Mouse (Mus musculus) lung, embryonic 14.5 days (tissue): ENCODE results near the gene Wrb. TPM values are rescaled to one million over a fixed set of nuclear protein-coding genes. Genes with fewer than 3 reads are reported as not detected.

Experiments used
- ATAC-seq: fragments of 200-750 bp; cut with Nextera tagmentation; 2 replicates; pipeline ENCODE4 v1.8.0; 2017; ENCODE audit warnings: mild to moderate bottlenecking, moderate TSS enrichment, moderate library complexity; ENCODE audit not compliant: insufficient read depth
- DNase-seq: peaks from one replicate; pipeline ENCODE4 v3.0.0-alpha.2; 2015
- H3K27ac ChIP-seq: fragments of 300-500 bp; sonication (generic); 2 replicates; pipeline ENCODE4 v1.5.1; 2014; ENCODE audit warnings: low read depth, mild to moderate bottlenecking, moderate library complexity
- H3K27me3 ChIP-seq: fragments of 300-500 bp; sonication (generic); 2 replicates; pipeline ENCODE4 v1.6.1; 2014; ENCODE audit warnings: low read length, control low read depth; ENCODE audit not compliant: insufficient read depth
- H3K36me3 ChIP-seq: fragments of 300-500 bp; sonication (generic); 2 replicates; pipeline ENCODE4 v1.6.1; 2014; ENCODE audit warnings: control low read depth; ENCODE audit not compliant: insufficient read depth
- H3K4me1 ChIP-seq: fragments of 300-500 bp; sonication (generic); 2 replicates; pipeline ENCODE4 v1.6.1; 2014; ENCODE audit warnings: antibody characterized with exemption, control low read depth; ENCODE audit not compliant: insufficient read depth
- H3K4me2 ChIP-seq: fragments of 300-500 bp; sonication (generic); 2 replicates; pipeline ENCODE4 v1.6.1; 2014; ENCODE audit warnings: mild to moderate bottlenecking
- H3K4me3 ChIP-seq: fragments of 300-500 bp; sonication (generic); 2 replicates; pipeline ENCODE4 v1.5.1; 2014; ENCODE audit warnings: low read depth, low read length
- H3K9ac ChIP-seq: fragments of 300-500 bp; sonication (generic); 2 replicates; pipeline ENCODE4 v1.6.1; 2014
- H3K9me3 ChIP-seq: fragments of 300-500 bp; sonication (generic); 2 replicates; pipeline ENCODE4 v1.6.1; 2016; ENCODE audit warnings: low read depth, low read length, control low read depth
- CTCF ChIP-seq: IDR thresholded peaks from 2 replicates; pipeline ENCODE4 v1.5.1; 2016; ENCODE audit warnings: antibody characterized with exemption, low read depth
- WGBS: fragments of 180-500 bp; shearing (Covaris S2); extraction: QIAGEN DNeasy Blood & Tissue Kit; methylation state at CpG from one replicate; pipeline ENCODE4 v1.1.7; 2014; 5-methylcytosine and 5-hydroxymethylcytosine counted together
- polyA plus RNA-seq: library from polyadenylated mRNA; unstranded; fragments of >200 nt; fragmentation: Nextera tagmentation; extraction: Ambion mirVana; gene quantifications from 2 replicates; pipeline ENCODE4 v1.2.1, GENCODE M21; 2014

The Wrb gene
- polyA plus RNA-seq, 1 experiment from 2014 or later = 53.3 TPM

DNA sequence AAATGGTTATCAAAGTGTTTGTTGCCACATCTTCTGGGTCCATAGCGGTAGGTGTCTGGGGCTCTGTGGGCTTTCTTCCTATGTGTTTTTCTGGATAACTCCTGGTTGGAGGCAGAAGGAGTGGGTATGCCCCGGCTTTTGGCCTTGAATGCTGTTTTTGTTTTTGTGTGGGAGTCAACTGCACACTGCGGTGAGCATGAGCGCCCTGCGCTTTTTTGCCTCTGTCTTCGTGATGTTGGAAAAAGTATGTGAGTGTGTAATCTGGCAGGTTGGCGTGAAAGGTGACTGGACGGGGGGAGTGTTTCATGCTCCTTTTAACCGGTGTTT, 55.5 kb downstream of the Wrb start:
- Histone ChIP-seq H3K4me3 (peak overlapping the region; percentile 14), H3K27ac (peak overlapping the region; percentile 74; the same call in 1 of the 2 replicates), H3K27me3 (no peaks in the 10 kb centered on the region), H3K9ac (no peak overlapping the region), H3K9me3 (no peaks in the 10 kb centered on the region), H3K36me3 (no peaks in the 10 kb centered on the region), H3K4me1 (peaks cover 6% of the 10 kb centered on the region; the same call in 1 of the 2 replicates), H3K4me2 (peak overlapping the region; percentile 54)
- TF ChIP-seq CTCF = no peak
- WGBS = 35% methylated on average over 9 of the region's 9 CpGs
- DNase-seq = no peak
- ATAC-seq = no peak

DNA sequence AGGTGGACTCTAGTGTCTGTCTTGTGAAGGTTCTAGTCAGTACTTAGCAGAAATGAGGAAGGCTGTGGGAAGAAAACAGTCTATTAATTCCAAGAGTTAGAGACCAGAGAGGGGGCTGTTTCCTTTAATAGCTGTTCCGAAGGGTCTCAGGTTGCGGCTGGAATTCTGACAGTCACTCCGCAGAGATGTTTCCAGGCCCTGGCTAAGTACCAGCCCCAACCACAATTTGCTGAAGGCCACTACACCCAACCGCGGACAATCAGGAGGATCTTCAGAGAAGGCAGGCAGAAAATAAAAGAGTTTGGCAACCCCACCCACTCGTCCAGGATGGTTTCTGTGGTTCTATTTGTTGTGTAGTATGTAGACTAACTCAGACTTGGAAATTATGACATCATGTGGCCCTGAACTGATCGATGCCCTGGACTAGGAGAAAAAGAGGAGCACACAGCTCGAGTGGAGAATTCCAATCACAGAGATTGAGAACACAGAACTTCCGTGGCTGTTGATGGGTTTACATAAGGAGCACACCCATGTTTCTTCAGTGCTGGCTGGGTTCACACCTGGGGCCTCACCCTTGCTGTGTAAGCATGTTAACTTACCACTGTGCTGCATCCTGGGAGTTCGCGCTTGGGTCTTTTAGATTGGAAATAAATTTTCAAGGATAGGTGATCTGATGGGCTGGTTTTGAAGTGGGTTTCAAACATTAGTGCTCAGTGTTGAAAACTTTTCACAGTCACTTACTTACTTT, 56.5 kb downstream of the Wrb start:
- Histone ChIP-seq H3K9ac (no peak overlapping the region), H3K36me3 (no peaks in the 10 kb centered on the region), H3K4me1 (peaks cover 6% of the 10 kb centered on the region; the same call in 1 of the 2 replicates), H3K4me2 (no peak overlapping the region; the same call in 1 of the 2 replicates), H3K9me3 (no peaks in the 10 kb centered on the region), H3K27me3 (no peaks in the 10 kb centered on the region), H3K27ac (peak overlapping the region; percentile 3; the same call in 1 of the 2 replicates), H3K4me3 (no peak overlapping the region)
- no peak for TF ChIP-seq CTCF
- DNase-seq (no peak), ATAC-seq (no peak)
- 63% methylated on average over 11 of the region's 11 CpGs for whole genome bisulfite sequencing

Other genes with a start within 250 kb of the Wrb start
- 97.8 and 104 TPM in 2 replicates for gene Psmg1, start 154.4 kb upstream of the Wrb start, polyA plus RNA-seq
- 107 and 109 TPM in 2 replicates for gene Brwd1, start 62.9 kb upstream of the Wrb start, polyA plus RNA-seq
- gene Hmgn1, start 17.7 kb upstream of the Wrb start, polyA plus RNA-seq = 746 and 786 TPM in 2 replicates
- 1.1 and 1.9 TPM in 2 replicates for gene Lca5l, start 46.9 kb downstream of the Wrb start, polyA plus RNA-seq
- gene Sh3bgr, start 55.0 kb downstream of the Wrb start, polyA plus RNA-seq = 1.9 and 6.6 TPM in 2 replicates
- gene B3galt5, start 90.4 kb downstream of the Wrb start, polyA plus RNA-seq = 3.6 and 5.3 TPM in 2 replicates